Mouse (Mus musculus) heart, embryonic 15.5 days (tissue): ENCODE results near the gene Ncan. TPM values are rescaled to one million over a fixed set of nuclear protein-coding genes. Genes with fewer than 3 reads are reported as not detected.
A peak's percentile ranks its signal among the peaks of the same experiment; 100 is the strongest.

Experiments
- ATAC-seq: fragments of 200-750 bp; cut with Nextera tagmentation; replicated peaks from 2 replicates; pipeline ENCODE4 v1.8.0; 2017; ENCODE audit warnings: low read depth, moderate TSS enrichment; ENCODE audit not compliant: insufficient number of reproducible peaks, insufficient read depth, low FRiP score
- H3K27ac ChIP-seq: fragments of 300-500 bp; sonication (generic); 2 replicates; pipeline ENCODE4 v1.5.1; 2015; ENCODE audit warnings: mild to moderate bottlenecking, inconsistent platforms
- H3K27me3 ChIP-seq: fragments of 300-500 bp; sonication (generic); 2 replicates; pipeline ENCODE4 v1.6.1; 2015; ENCODE audit warnings: inconsistent platforms
- H3K36me3 ChIP-seq: fragments of 300-500 bp; sonication (generic); 2 replicates; pipeline ENCODE4 v1.6.1; 2015; ENCODE audit warnings: mild to moderate bottlenecking, inconsistent platforms
- H3K4me1 ChIP-seq: fragments of 300-500 bp; sonication (generic); replicated peaks from 2 replicates; pipeline ENCODE4 v1.6.1; 2015; ENCODE audit warnings: inconsistent platforms
- H3K4me2 ChIP-seq: fragments of 300-500 bp; sonication (generic); 2 replicates; pipeline ENCODE4 v1.6.1; 2015; ENCODE audit warnings: inconsistent platforms, mild to moderate bottlenecking, moderate library complexity
- H3K4me3 ChIP-seq: fragments of 300-500 bp; sonication (generic); 2 replicates; pipeline ENCODE4 v1.5.1; 2015; ENCODE audit warnings: mild to moderate bottlenecking, inconsistent platforms
- H3K9ac ChIP-seq: fragments of 300-500 bp; sonication (generic); 2 replicates; pipeline ENCODE4 v1.6.1; 2015; ENCODE audit warnings: mild to moderate bottlenecking, inconsistent platforms
- H3K9me3 ChIP-seq: fragments of 300-500 bp; sonication (generic); replicated peaks from 2 replicates; pipeline ENCODE4 v1.6.1; 2016; ENCODE audit warnings: inconsistent platforms
- WGBS: fragments of 180-500 bp; shearing (Covaris S2); methylation state at CpG from one replicate; pipeline ENCODE4 v1.1.7; 2015; ENCODE audit warnings: mixed read lengths; 5-methylcytosine and 5-hydroxymethylcytosine counted together
- polyA plus RNA-seq: library from polyadenylated mRNA; unstranded; fragments of >200 nt; fragmentation: Nextera tagmentation; extraction: Ambion mirVana; gene quantifications from 2 replicates; pipeline ENCODE4 v1.2.1, GENCODE M21; 2015

Ncan gene
- polyA plus RNA-seq, 1 experiment from 2014 or later, result 0.16 TPM

DNA sequence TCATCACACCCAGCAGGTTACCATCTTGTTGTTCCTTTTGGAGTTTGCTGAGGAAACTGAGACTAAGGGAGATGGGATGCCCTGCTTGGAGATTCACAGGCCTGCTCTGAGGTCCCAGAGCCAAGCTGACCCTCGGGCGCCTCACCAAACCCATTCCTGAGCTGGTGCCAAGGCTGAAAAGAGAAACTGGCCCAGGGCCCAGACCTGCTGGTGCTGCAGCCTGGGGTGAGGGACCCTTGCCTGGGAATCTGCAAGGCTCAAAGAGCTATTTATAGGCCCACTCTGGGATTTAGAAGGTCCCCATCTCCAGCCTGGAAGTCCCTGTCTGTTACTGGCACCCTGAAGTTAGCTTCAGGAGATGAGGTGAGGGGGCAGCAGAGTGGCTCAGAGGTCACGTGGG is 7.8 kb upstream of the Ncan start:
- H3K36me3 ChIP-seq, result peaks cover 7% of the 10 kb centered on the region; the same call in 1 of the 2 replicates
- peak overlapping the region; percentile 7; the same call in 1 of the 2 replicates for H3K4me2 ChIP-seq
- 45% methylated on average over 3 of the region's 3 CpGs for WGBS
- no peaks in the 10 kb centered on the region for H3K9me3 ChIP-seq
- ATAC-seq, result peak; percentile 64
- no peak overlapping the region for H3K4me3 ChIP-seq
- peaks cover 6% of the 10 kb centered on the region; the same call in 1 of the 2 replicates for H3K27me3 ChIP-seq
- peak overlapping the region; percentile 83 for H3K27ac ChIP-seq
- no peak overlapping the region for H3K9ac ChIP-seq
- peaks cover 39% of the 10 kb centered on the region for H3K4me1 ChIP-seq

GRCm38 (mm10) chr8:70124992-70125391 is 4.3 kb upstream of the Ncan start:
- no peak for ATAC-seq
- H3K4me3 ChIP-seq, result no peak overlapping the region
- no peak overlapping the region for H3K9ac ChIP-seq
- peaks cover 24% of the 10 kb centered on the region for H3K4me1 ChIP-seq
- 61% methylated on average over 8 of the region's 8 CpGs for WGBS
- no peak overlapping the region for H3K27ac ChIP-seq
- no peaks in the 10 kb centered on the region for H3K9me3 ChIP-seq
- peaks cover 32% of the 10 kb centered on the region for H3K27me3 ChIP-seq
- no peaks in the 10 kb centered on the region for H3K36me3 ChIP-seq
- H3K4me2 ChIP-seq, result no peak overlapping the region

DNA sequence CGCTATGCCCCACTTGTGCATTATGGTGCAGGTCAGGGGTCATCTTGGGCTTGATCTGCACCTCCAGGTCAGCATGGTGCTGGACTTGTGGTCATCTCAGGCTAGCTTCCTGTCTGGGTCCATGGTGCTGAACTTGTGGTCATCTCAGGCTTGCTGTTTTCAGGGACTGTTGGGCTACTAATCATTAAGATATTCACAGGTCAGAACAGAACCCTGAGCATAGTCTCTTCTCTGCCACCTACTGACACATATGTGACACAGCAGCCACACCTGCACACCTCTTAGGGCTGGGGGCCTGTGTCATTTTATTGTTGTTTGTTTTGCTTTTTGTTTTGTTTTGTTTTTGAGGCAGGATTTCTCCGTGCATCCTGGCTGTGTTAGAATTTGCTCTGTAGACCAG is 2.2 kb upstream of the Ncan start:
- peaks cover 53% of the 10 kb centered on the region for H3K27me3 ChIP-seq
- no peaks in the 10 kb centered on the region for H3K36me3 ChIP-seq
- WGBS, result 53% methylated on average over 2 of the region's 2 CpGs
- H3K9me3 ChIP-seq, result no peaks in the 10 kb centered on the region
- no peak overlapping the region for H3K27ac ChIP-seq
- ATAC-seq, result no peak
- no peak overlapping the region for H3K4me3 ChIP-seq
- peaks cover 5% of the 10 kb centered on the region; the same call in 1 of the 2 replicates for H3K4me1 ChIP-seq
- no peak overlapping the region for H3K9ac ChIP-seq
- H3K4me2 ChIP-seq, result no peak overlapping the region

DNA sequence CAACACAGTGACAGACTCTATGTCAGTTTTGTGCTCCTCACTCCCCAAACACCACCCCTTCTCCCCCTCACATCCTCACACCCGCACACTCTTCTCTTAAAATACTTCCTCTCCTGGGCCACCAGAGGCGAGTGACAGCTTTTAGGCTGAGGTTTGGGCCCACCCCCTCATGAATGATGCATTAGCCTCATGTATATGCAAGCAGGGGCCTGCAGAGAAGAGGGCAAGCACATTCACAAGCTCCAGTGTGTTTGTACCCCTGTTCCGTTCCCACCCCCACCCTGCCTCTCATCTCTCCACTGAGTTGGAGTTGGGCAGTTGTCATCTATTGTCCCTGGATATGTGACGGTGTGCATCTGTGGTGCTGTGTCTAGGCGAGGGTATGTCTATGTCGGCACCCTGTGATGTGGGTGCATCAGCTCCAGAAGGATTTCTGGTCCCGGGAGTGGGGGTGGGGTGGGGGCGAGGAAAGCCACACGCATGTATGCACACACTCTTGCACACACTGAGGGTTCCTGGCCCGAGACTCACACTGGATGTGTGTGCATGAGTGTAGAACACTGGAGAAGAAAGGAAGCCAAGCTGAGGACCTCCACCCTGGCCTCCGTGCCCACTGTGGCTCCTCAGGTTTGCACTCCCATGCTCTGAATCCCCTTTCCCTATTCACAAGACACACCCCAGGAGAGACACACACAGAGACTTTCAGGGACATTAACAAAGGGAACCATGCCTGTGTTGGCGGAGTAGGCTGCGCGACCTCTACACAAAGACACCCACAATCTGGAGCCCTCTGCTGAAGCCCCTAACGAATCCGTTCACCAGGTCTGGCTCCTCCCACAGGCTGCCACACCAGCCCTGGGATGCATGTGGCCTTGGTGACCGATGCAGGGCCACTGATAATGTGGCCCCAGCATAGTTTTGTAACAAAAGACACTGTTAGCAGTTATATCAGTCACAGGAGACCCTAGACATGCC is 1.7 kb downstream of the Ncan start:
- no peaks in the 10 kb centered on the region for H3K36me3 ChIP-seq
- H3K4me2 ChIP-seq, result no peak overlapping the region
- peaks cover 5% of the 10 kb centered on the region; the same call in 1 of the 2 replicates for H3K4me1 ChIP-seq
- ATAC-seq, result no peak
- 18% methylated on average over 17 of the region's 17 CpGs for WGBS
- H3K9ac ChIP-seq, result no peak overlapping the region
- H3K4me3 ChIP-seq, result no peak overlapping the region
- H3K27me3 ChIP-seq, result peaks cover 87% of the 10 kb centered on the region
- H3K27ac ChIP-seq, result no peak overlapping the region
- no peaks in the 10 kb centered on the region for H3K9me3 ChIP-seq

- no peaks in the 10 kb centered on the region for H3K36me3 ChIP-seq
- peaks cover 5% of the 10 kb centered on the region; the same call in 1 of the 2 replicates for H3K4me1 ChIP-seq
- no peak overlapping the region for H3K9ac ChIP-seq
- WGBS, result 6% methylated on average over 9 of the region's 9 CpGs
- H3K9me3 ChIP-seq, result no peaks in the 10 kb centered on the region
- no peak overlapping the region for H3K4me2 ChIP-seq
- no peak overlapping the region for H3K27ac ChIP-seq
- no peak overlapping the region for H3K4me3 ChIP-seq
- peaks cover 97% of the 10 kb centered on the region for H3K27me3 ChIP-seq
- no peak for ATAC-seq
These were observed 3.1 kb downstream of the Ncan start for GRCm38 (mm10) chr8:70117611-70118010.

DNA sequence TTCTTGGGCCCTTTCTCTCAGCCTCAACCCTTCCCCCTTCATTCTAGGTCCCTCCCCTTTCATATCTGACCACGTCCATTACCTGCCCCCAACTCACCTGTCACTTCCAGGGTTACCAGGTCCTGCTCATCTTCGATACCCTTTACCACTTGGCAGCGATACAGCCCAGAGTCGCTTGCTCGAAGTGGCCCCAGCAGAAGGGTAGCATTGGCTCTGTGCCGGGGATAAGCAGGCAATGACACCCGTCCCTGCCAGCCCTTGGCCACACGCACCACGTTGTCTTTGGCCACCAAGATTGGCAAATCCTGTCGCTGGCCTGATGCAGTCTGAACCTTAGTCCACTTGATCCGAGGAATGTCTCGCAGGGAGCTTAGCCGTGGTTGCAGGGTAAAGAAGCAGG is 5.8 kb downstream of the Ncan start:
- H3K4me3 ChIP-seq, result no peak overlapping the region
- no peak overlapping the region for H3K4me2 ChIP-seq
- peaks cover 100% of the 10 kb centered on the region for H3K27me3 ChIP-seq
- ATAC-seq, result no peak
- no peaks in the 10 kb centered on the region for H3K36me3 ChIP-seq
- no peaks in the 10 kb centered on the region for H3K9me3 ChIP-seq
- 62% methylated on average over 13 of the region's 13 CpGs for WGBS
- H3K4me1 ChIP-seq, result no peaks in the 10 kb centered on the region; the same call in 1 of the 2 replicates
- H3K9ac ChIP-seq, result no peak overlapping the region
- no peak overlapping the region for H3K27ac ChIP-seq

DNA sequence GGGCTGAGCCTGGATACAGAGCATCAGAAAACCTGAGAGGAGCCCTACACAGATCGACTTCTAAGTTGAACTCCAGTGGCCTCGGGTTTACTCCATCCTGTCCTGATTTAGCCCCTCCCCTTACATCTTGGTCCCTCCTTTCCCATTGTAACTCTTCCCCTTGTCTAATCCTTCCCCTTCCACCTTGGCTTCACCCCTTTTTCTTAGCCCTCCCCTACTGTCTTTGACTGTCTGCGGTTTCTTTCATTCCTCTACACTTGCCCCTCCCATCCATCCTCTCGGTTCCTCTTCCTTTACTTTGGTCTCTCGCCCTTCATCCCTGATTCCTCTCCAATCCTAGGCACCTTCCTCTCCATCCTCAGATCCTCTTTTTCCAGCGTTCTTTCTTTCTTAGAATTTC is 6.2 kb downstream of the Ncan start:
- H3K4me3 ChIP-seq, result no peak overlapping the region
- no peak overlapping the region for H3K9ac ChIP-seq
- no peaks in the 10 kb centered on the region for H3K9me3 ChIP-seq
- H3K4me1 ChIP-seq, result no peaks in the 10 kb centered on the region; the same call in 1 of the 2 replicates
- H3K4me2 ChIP-seq, result no peak overlapping the region
- ATAC-seq, result no peak
- peaks cover 100% of the 10 kb centered on the region for H3K27me3 ChIP-seq
- no peaks in the 10 kb centered on the region for H3K36me3 ChIP-seq
- 18% methylated on average over 6 of the region's 6 CpGs for WGBS
- H3K27ac ChIP-seq, result no peak overlapping the region

GRCm38 (mm10) chr8:70112401-70113016 is 8.2 kb downstream of the Ncan start:
- peaks cover 96% of the 10 kb centered on the region for H3K27me3 ChIP-seq
- 6% methylated on average over 43 of the region's 43 CpGs for WGBS
- no peak overlapping the region for H3K27ac ChIP-seq
- no peak overlapping the region for H3K9ac ChIP-seq
- H3K4me3 ChIP-seq, result no peak overlapping the region
- H3K9me3 ChIP-seq, result no peaks in the 10 kb centered on the region
- no peaks in the 10 kb centered on the region; the same call in 1 of the 2 replicates for H3K4me1 ChIP-seq
- H3K4me2 ChIP-seq, result no peak overlapping the region
- no peak for ATAC-seq
- H3K36me3 ChIP-seq, result no peaks in the 10 kb centered on the region

DNA sequence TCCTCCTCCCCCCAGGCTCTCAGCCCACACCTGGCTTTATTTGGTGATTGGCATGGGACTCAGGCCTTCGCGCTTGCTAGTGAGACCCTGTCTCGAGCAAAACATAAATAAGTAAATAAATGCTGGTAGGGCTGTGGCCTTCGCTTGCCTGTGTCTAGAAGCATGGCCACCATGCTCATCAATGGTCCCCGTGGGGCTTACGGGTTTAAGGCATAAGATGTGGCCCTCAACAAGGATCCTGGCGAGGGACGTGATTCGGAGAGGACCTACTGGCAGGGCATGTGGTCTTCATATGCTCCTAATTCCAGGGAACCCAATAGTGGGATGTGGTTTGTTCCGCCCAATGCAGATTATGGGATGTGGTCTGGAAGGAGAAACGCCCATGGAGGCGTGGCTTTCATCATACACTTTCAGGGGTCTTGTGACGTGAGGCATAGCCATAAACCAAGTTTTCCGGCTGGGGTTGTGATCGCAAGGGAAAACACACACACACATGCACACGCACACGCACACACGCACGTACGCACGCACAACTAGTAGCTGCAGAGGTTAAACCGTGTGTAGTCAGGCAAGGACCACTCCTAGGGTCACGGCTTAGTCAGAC is 9.4 kb downstream of the Ncan start:
- Histone ChIP-seq H3K9me3 (no peaks in the 10 kb centered on the region), H3K27me3 (peaks cover 89% of the 10 kb centered on the region), H3K27ac (no peak overlapping the region), H3K4me2 (no peak overlapping the region), H3K9ac (no peak overlapping the region), H3K36me3 (no peaks in the 10 kb centered on the region), H3K4me1 (no peaks in the 10 kb centered on the region; the same call in 1 of the 2 replicates), H3K4me3 (no peak overlapping the region)
- ATAC-seq, result no peak
- 46% methylated on average over 23 of the region's 23 CpGs for WGBS

- Histone ChIP-seq H3K27ac (no peak overlapping the region), H3K4me3 (no peak overlapping the region), H3K36me3 (no peaks in the 10 kb centered on the region), H3K4me1 (no peaks in the 10 kb centered on the region; the same call in 1 of the 2 replicates), H3K4me2 (no peak overlapping the region), H3K27me3 (peaks cover 86% of the 10 kb centered on the region), H3K9ac (no peak overlapping the region), H3K9me3 (no peaks in the 10 kb centered on the region)
- ATAC-seq, result no peak
- WGBS, result 86% methylated on average over 2 of the region's 2 CpGs
These were observed 10.2 kb downstream of the Ncan start for GRCm38 (mm10) chr8:70110451-70110850.

- H3K9me3 ChIP-seq, result no peaks in the 10 kb centered on the region
- no peak overlapping the region for H3K27ac ChIP-seq
- ATAC-seq, result no peak
- no peak overlapping the region for H3K4me2 ChIP-seq
- 69% methylated on average over 7 of the region's 7 CpGs for WGBS
- H3K36me3 ChIP-seq, result no peaks in the 10 kb centered on the region
- H3K4me3 ChIP-seq, result no peak overlapping the region
- H3K27me3 ChIP-seq, result peaks cover 40% of the 10 kb centered on the region
- no peak overlapping the region for H3K9ac ChIP-seq
- no peaks in the 10 kb centered on the region for H3K4me1 ChIP-seq
These were observed 15.8 kb downstream of the Ncan start for GRCm38 (mm10) chr8:70104922-70105321.
